Mouse (Mus musculus): ENCODE measurements around the gene Inppl1.

DNA sequence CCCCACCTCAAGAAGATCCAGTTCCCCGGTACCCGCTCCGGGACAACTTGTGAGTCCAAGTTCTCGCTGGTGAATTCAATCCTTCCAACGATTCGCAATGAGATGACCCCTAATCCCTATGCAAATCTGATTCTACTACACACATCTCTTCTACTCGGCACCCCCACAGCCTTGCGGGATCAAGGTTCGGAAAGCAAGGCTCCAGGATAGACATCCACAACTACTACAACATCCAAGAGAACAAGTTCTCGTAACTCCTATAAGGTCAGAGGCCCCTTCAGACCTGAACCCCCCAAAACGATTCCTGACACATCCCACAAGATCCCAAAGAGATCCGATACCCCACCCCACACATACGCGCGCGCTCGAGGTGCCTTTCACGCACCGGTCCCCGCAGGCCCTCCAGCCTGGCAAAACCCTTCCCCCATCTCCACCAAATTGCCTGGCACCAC is 849 bp downstream of the Inppl1 start:
- TF ChIP-seq POLR2AphosphoS2 (IDR thresholded peaks at IDR 0.05; ENCODE audit: insufficient read length, low read depth) (no peak), E2F4 (IDR thresholded peaks at IDR 0.05; ENCODE audit: insufficient read depth) (no peak), MYOD1 (IDR thresholded peaks at IDR 0.05; ENCODE audit: control insufficient read depth in 1 of 3, insufficient read length in 2 of 3, low read depth in 2 of 3) (no peak), USF1 (IDR thresholded peaks at IDR 0.05; ENCODE audit: low read depth) (no peak), POLR2A (IDR thresholded peaks at IDR 0.05; ENCODE audit: insufficient read length, low read depth) (no peak), TCF12 (IDR thresholded peaks at IDR 0.05; ENCODE audit: insufficient read depth, poor library complexity, severe bottlenecking) (no peak), MAX (IDR thresholded peaks at IDR 0.05; ENCODE audit: low read depth) (no peak), MYOG (IDR thresholded peaks at IDR 0.05; ENCODE audit: control insufficient read depth in 1 of 3, insufficient read depth in 1 of 3, insufficient read length in 2 of 3, low read depth in 2 of 3) (no peak), TCF3 (IDR thresholded peaks at IDR 0.05; ENCODE audit: insufficient read length, low read depth) (no peak), CEBPB (IDR thresholded peaks at IDR 0.05; ENCODE audit: insufficient read depth, poor library complexity, severe bottlenecking) (no peak)

All from myocyte (in vitro differentiated cells).